Mouse (Mus musculus): ENCODE data around the gene Cadm3. TPM values are rescaled to one million over a fixed set of nuclear protein-coding genes. Genes with fewer than 3 reads are reported as not detected.
"Not testable (repeated sequence)": the region's sequence is repeated elsewhere in the genome, so short reads cannot be mapped to it uniquely, and the experiment has no call there.

Cadm3 gene
- polyA plus RNA-seq, 1 experiment: 979 TPM

GRCm38 (mm10) chr1:173317925-173318477 is 49.5 kb downstream of the Cadm3 start:
- TF ChIP-seq CTCF (IDR thresholded peaks at IDR 0.05; ENCODE audit: borderline replicate concordance, insufficient read depth, low read depth, low read length) (no peak), POLR2A (IDR thresholded peaks at IDR 0.05; ENCODE audit: borderline replicate concordance, insufficient read depth, low read length) (no peak)
- 92% methylated on average over 2 of the region's 2 CpGs for WGBS
- Histone ChIP-seq H3K27me3 (ENCODE audit: control insufficient read depth, insufficient read depth, low read length) (no peaks in the 10 kb centered on the region), H3K27ac (ENCODE audit: insufficient read depth, low read length) (no peak overlapping the region), H3K4me1 (ENCODE audit: control insufficient read depth, insufficient read depth, low read length) (no peaks in the 10 kb centered on the region), H3K4me3 (replicated peaks; ENCODE audit: insufficient read depth, low read depth, low read length) (no peak overlapping the region)
- no peak for DNase-seq

- DNase-seq: no peak
- no peak for TF ChIP-seq CTCF (IDR thresholded peaks at IDR 0.05; ENCODE audit: borderline replicate concordance, insufficient read depth, low read depth, low read length)
- TF ChIP-seq POLR2A (IDR thresholded peaks at IDR 0.05; ENCODE audit: borderline replicate concordance, insufficient read depth, low read length): no peak
- no peaks in the 10 kb centered on the region for H3K27me3 ChIP-seq (ENCODE audit: control insufficient read depth, insufficient read depth, low read length)
- H3K4me1 ChIP-seq (ENCODE audit: control insufficient read depth, insufficient read depth, low read length): no peaks in the 10 kb centered on the region
- H3K27ac ChIP-seq (ENCODE audit: insufficient read depth, low read length): no peak overlapping the region
- 86% methylated on average over 3 of the region's 3 CpGs for WGBS
- no peak overlapping the region for H3K4me3 ChIP-seq (replicated peaks; ENCODE audit: insufficient read depth, low read depth, low read length)
Measured at GRCm38 (mm10) chr1:173315725-173316124, 51.8 kb downstream of the Cadm3 start.

- not testable (repeated sequence) for H3K27me3 ChIP-seq (ENCODE audit: control insufficient read depth, insufficient read depth, low read length)
Measured at GRCm38 (mm10) chr1:173313535-173314050, 53.9 kb downstream of the Cadm3 start.

GRCm38 (mm10) chr1:173302795-173303194 is 64.7 kb downstream of the Cadm3 start:
- not testable (repeated sequence) for DNase-seq; H3K4me3 ChIP-seq (replicated peaks; ENCODE audit: insufficient read depth, low read depth, low read length); H3K27me3 ChIP-seq (ENCODE audit: control insufficient read depth, insufficient read depth, low read length); H3K27ac ChIP-seq (ENCODE audit: insufficient read depth, low read length); H3K4me1 ChIP-seq (ENCODE audit: control insufficient read depth, insufficient read depth, low read length)
- WGBS: 44% methylated on average over 3 of the region's 3 CpGs

More at GRCm38 (mm10) chr1:173313535-173314050, 53.9 kb downstream of the Cadm3 start:
- not testable (repeated sequence) for H3K4me1 ChIP-seq (ENCODE audit: control insufficient read depth, insufficient read depth, low read length); H3K4me3 ChIP-seq (replicated peaks; ENCODE audit: insufficient read depth, low read depth, low read length); H3K27ac ChIP-seq (ENCODE audit: insufficient read depth, low read length); DNase-seq
- 86% methylated on average over 7 of the region's 7 CpGs for WGBS

Other genes starting within 250 kb of the Cadm3 start
- not detected in 2 replicates for gene Olfr1408, start 230.3 kb downstream of the Cadm3 start, polyA plus RNA-seq (2012; rRNA removed)
- gene Olfr1406, start 177.1 kb downstream of the Cadm3 start, polyA plus RNA-seq (2012; rRNA removed): not detected in 2 replicates
- not detected in 2 replicates for gene Olfr218, start 169.9 kb downstream of the Cadm3 start, polyA plus RNA-seq (2012; rRNA removed)
- gene Olfr1404, start 155.3 kb downstream of the Cadm3 start, polyA plus RNA-seq (2012; rRNA removed): not detected in 2 replicates
- gene Fcer1a, start 140.5 kb downstream of the Cadm3 start, polyA plus RNA-seq (2012; rRNA removed): not detected in 2 replicates
- gene Olfr418, start 101.7 kb downstream of the Cadm3 start, polyA plus RNA-seq (2012; rRNA removed): not detected in 2 replicates
- gene Mptx2, start 89.9 kb downstream of the Cadm3 start, polyA plus RNA-seq (2012; rRNA removed): not detected in 2 replicates
- gene Ackr1, start 33.9 kb downstream of the Cadm3 start, polyA plus RNA-seq (2012; rRNA removed): 250 and 253 TPM in 2 replicates
- gene Aim2, start 16.8 kb downstream of the Cadm3 start, polyA plus RNA-seq (2012; rRNA removed): 1.3 and 2.0 TPM in 2 replicates
- 0.25 and 0.36 TPM in 2 replicates for gene Ifi206, start 123.3 kb upstream of the Cadm3 start, polyA plus RNA-seq (2012; rRNA removed)
- gene Ifi214, start 168.3 kb upstream of the Cadm3 start, polyA plus RNA-seq (2012; rRNA removed): not detected in 2 replicates
- 0.14 and 0.15 TPM in 2 replicates for gene Ifi213, start 231.6 kb upstream of the Cadm3 start, polyA plus RNA-seq (2012; rRNA removed)

Data from cerebellum, adult 2 months (tissue).